Mouse (Mus musculus) erythroblast, embryonic 14.5 days (primary cell): Measurements from ENCODE around the gene Dnah14.

ENCODE experiments used
- GATA1 ChIP-seq: IDR thresholded peaks from 2 replicates; pipeline ENCODE4 v1.6.1; 2012; ENCODE audit warnings: low read length, inconsistent platforms, mixed read lengths
- TAL1 ChIP-seq: IDR thresholded peaks from 3 replicates; pipeline ENCODE4 v1.6.1; 2012; ENCODE audit warnings: low read length, inconsistent platforms, mixed read lengths

DNA sequence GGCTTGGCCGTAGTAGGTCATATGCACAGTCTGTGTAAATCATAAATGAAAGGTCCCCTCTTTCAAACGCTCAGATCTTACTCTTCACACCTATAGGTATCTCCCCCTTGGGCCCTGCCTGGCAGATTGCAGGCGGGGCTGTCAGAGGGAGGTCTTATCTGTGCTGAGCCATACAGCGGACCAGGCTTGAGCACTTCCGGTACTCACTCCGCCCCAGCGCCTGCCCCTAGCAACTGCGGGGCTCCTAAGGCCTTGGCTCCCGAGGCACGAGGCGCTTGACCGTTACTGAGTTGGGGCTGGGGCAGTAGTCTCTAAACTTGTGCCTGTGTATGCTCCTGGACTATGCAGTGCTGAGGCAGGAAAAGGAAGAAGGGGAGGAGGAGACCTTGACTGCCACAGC is at the start of gene Dnah14:
- no peak for TF ChIP-seq TAL1
- no peak for TF ChIP-seq GATA1
